Mouse (Mus musculus) ES-Bruce4 (cell line): ENCODE results near the gene Armc9. TPM values are rescaled to one million over a fixed set of nuclear protein-coding genes. Genes with fewer than 3 reads are reported as not detected.

Experiments used
- H3K27ac ChIP-seq: 2 replicates; pipeline ENCODE4 v1.5.1; 2012; ENCODE audit warnings: low read length, inconsistent platforms; ENCODE audit not compliant: insufficient read depth
- H3K27me3 ChIP-seq: 2 replicates; pipeline ENCODE4 v1.6.1; 2012; ENCODE audit warnings: mild to moderate bottlenecking, low read length, inconsistent platforms; ENCODE audit not compliant: control insufficient read depth, poor library complexity, insufficient read depth, severe bottlenecking
- H3K36me3 ChIP-seq: 2 replicates; pipeline ENCODE4 v1.6.1; 2012; ENCODE audit warnings: inconsistent platforms, mild to moderate bottlenecking, low read length, moderate library complexity; ENCODE audit not compliant: control insufficient read depth, poor library complexity, insufficient read depth, severe bottlenecking
- H3K4me1 ChIP-seq: one replicate; pipeline ENCODE4 v1.8.1; 2011; ENCODE audit warnings: low read length; ENCODE audit not compliant: control insufficient read depth, insufficient read depth
- H3K4me3 ChIP-seq: 2 replicates; pipeline ENCODE4 v1.5.1; 2011; ENCODE audit warnings: low read depth, mild to moderate bottlenecking, low read length
- H3K9ac ChIP-seq: 2 replicates; pipeline ENCODE4 v1.6.1; 2012; ENCODE audit warnings: low read depth, mild to moderate bottlenecking, inconsistent platforms; ENCODE audit not compliant: poor library complexity, severe bottlenecking
- H3K9me3 ChIP-seq: replicated peaks from 2 replicates; pipeline ENCODE4 v1.6.1; 2012; ENCODE audit warnings: mild to moderate bottlenecking, low read length, inconsistent platforms; ENCODE audit not compliant: control insufficient read depth, poor library complexity, insufficient read depth, severe bottlenecking
- CTCF ChIP-seq: IDR thresholded peaks from one replicate; pipeline ENCODE4 v1.8.1; 2011; ENCODE audit warnings: low read depth, low read length
- EP300 ChIP-seq: IDR thresholded peaks from 2 replicates; pipeline ENCODE4 v1.6.1; 2011; ENCODE audit warnings: low read depth, low read length; ENCODE audit not compliant: insufficient read depth
- POLR2A ChIP-seq: IDR thresholded peaks from one replicate; pipeline ENCODE4 v1.8.1; 2011; ENCODE audit warnings: low read length; ENCODE audit not compliant: insufficient read depth
- polyA plus RNA-seq: library from polyadenylated mRNA; stranded (reverse); fragments of >200 nt; gene quantifications from 2 replicates; pipeline ENCODE4 v1.2.4, GENCODE M21; 2011; ENCODE audit warnings: low read depth; ENCODE audit not compliant: missing spikeins, insufficient read depth, insufficient read length

The Armc9 gene
- polyA plus RNA-seq, 1 experiment: 13.7 TPM

- Histone ChIP-seq H3K27me3 (no peaks in the 10 kb centered on the region), H3K9ac (no peak overlapping the region)
- no peak for TF ChIP-seq CTCF
- TF ChIP-seq EP300: no peak
- no peak for TF ChIP-seq POLR2A
Observed at GRCm38 (mm10) chr1:86233808-86234207, 79.2 kb downstream of the Armc9 start.

GRCm38 (mm10) chr1:86235118-86235517, 80.5 kb downstream of the Armc9 start:
- Histone ChIP-seq H3K9me3 (no peaks in the 10 kb centered on the region), H3K27me3 (no peaks in the 10 kb centered on the region), H3K4me1 (peaks cover 8% of the 10 kb centered on the region), H3K4me3 (no peak overlapping the region), H3K9ac (no peak overlapping the region), H3K36me3 (no peaks in the 10 kb centered on the region), H3K27ac (no peak overlapping the region)
- no peak for TF ChIP-seq CTCF
- TF ChIP-seq POLR2A: no peak
- TF ChIP-seq EP300: no peak

More at GRCm38 (mm10) chr1:86233808-86234207, 79.2 kb downstream of the Armc9 start:
- Histone ChIP-seq H3K9me3 (no peaks in the 10 kb centered on the region), H3K4me3 (no peak overlapping the region), H3K4me1 (peaks cover 6% of the 10 kb centered on the region), H3K36me3 (no peaks in the 10 kb centered on the region), H3K27ac (no peak overlapping the region)

- H3K27ac ChIP-seq: peak overlapping the region; percentile 17; the same call in 1 of the 2 replicates
- H3K9me3 ChIP-seq: no peaks in the 10 kb centered on the region
- H3K27me3 ChIP-seq: no peaks in the 10 kb centered on the region
- no peak overlapping the region for H3K4me3 ChIP-seq
- H3K36me3 ChIP-seq: no peaks in the 10 kb centered on the region
- H3K9ac ChIP-seq: no peak overlapping the region
- TF ChIP-seq CTCF: no peak
- peak; percentile 81 for TF ChIP-seq EP300
- peaks cover 8% of the 10 kb centered on the region for H3K4me1 ChIP-seq
Observed at GRCm38 (mm10) chr1:86236442-86236841, 81.9 kb downstream of the Armc9 start.

- Histone ChIP-seq H3K36me3 (no peaks in the 10 kb centered on the region), H3K9me3 (no peaks in the 10 kb centered on the region), H3K4me1 (peaks cover 8% of the 10 kb centered on the region), H3K27me3 (no peaks in the 10 kb centered on the region), H3K27ac (no peak overlapping the region), H3K9ac (no peak overlapping the region), H3K4me3 (no peak overlapping the region)
- TF ChIP-seq EP300 (no peak), CTCF (no peak), POLR2A (no peak)
Observed at GRCm38 (mm10) chr1:86239010-86239409, 84.4 kb downstream of the Armc9 start.

GRCm38 (mm10) chr1:86239871-86240270, 85.3 kb downstream of the Armc9 start:
- no peak overlapping the region for H3K9ac ChIP-seq
- TF ChIP-seq POLR2A: no peak
- no peak for TF ChIP-seq EP300
- TF ChIP-seq CTCF: no peak
- no peak overlapping the region for H3K4me3 ChIP-seq
- peaks cover 8% of the 10 kb centered on the region for H3K4me1 ChIP-seq
- no peaks in the 10 kb centered on the region for H3K36me3 ChIP-seq
- H3K27me3 ChIP-seq: no peaks in the 10 kb centered on the region
- no peak overlapping the region for H3K27ac ChIP-seq
- no peaks in the 10 kb centered on the region for H3K9me3 ChIP-seq

GRCm38 (mm10) chr1:86240959-86241358, 86.4 kb downstream of the Armc9 start:
- Histone ChIP-seq H3K4me3 (no peak overlapping the region), H3K9ac (no peak overlapping the region), H3K27me3 (no peaks in the 10 kb centered on the region), H3K36me3 (no peaks in the 10 kb centered on the region), H3K4me1 (peaks cover 8% of the 10 kb centered on the region), H3K9me3 (no peaks in the 10 kb centered on the region), H3K27ac (no peak overlapping the region)
- TF ChIP-seq EP300 (no peak), CTCF (no peak), POLR2A (no peak)
